Mouse (Mus musculus): Measurements from ENCODE around the gene Milr1.
A peak's percentile ranks its signal among the peaks of the same experiment; 100 is the strongest.
"Not testable (repeated sequence)": the region's sequence is repeated elsewhere in the genome, so short reads cannot be mapped to it uniquely, and the experiment has no call there.

The Milr1 gene

GRCm38 (mm10) chr11:106751039-106752018, at the start of gene Milr1:
Gene Milr1, plus strand, starts transcription at chr11:106751226.
- peak in 1 of 2 experiments; percentile 22 for DNase-seq

GRCm38 (mm10) chr11:106701589-106701988, 49.4 kb upstream of the Milr1 start:
- DNase-seq: no peak

- no peak for DNase-seq
These were observed 48.4 kb upstream of the Milr1 start for GRCm38 (mm10) chr11:106702584-106702983.

- no peak for DNase-seq
These were observed 47.1 kb upstream of the Milr1 start for GRCm38 (mm10) chr11:106703931-106704330.

GRCm38 (mm10) chr11:106704399-106705111, 46.5 kb upstream of the Milr1 start:
- no peak for DNase-seq

GRCm38 (mm10) chr11:106706212-106706611, 44.8 kb upstream of the Milr1 start:
- DNase-seq: no peak

- DNase-seq: no peak
These were observed 43.9 kb upstream of the Milr1 start for GRCm38 (mm10) chr11:106707085-106707484.

GRCm38 (mm10) chr11:106707866-106708265, 43.2 kb upstream of the Milr1 start:
- DNase-seq: no peak

- no peak for DNase-seq
These were observed 41.6 kb upstream of the Milr1 start for GRCm38 (mm10) chr11:106709227-106709985.

GRCm38 (mm10) chr11:106710789-106711188, 40.2 kb upstream of the Milr1 start:
- DNase-seq: no peak

- no peak for DNase-seq
These were observed 36.0 kb upstream of the Milr1 start for GRCm38 (mm10) chr11:106715066-106715465.

- DNase-seq: no peak
These were observed 34.5 kb upstream of the Milr1 start for GRCm38 (mm10) chr11:106716568-106716967.

GRCm38 (mm10) chr11:106720379-106720778, 30.6 kb upstream of the Milr1 start:
- no peak for DNase-seq

GRCm38 (mm10) chr11:106722831-106723361, 28.1 kb upstream of the Milr1 start:
- DNase-seq: no peak

- DNase-seq: peak in 1 of 2 experiments; percentile 30
These were observed 27.4 kb upstream of the Milr1 start for GRCm38 (mm10) chr11:106723611-106724125.

GRCm38 (mm10) chr11:106724176-106724915, 26.7 kb upstream of the Milr1 start:
- DNase-seq: no peak

- DNase-seq: not testable (repeated sequence)
These were observed 26.1 kb upstream of the Milr1 start for GRCm38 (mm10) chr11:106724916-106725235.

- DNase-seq: no peak
These were observed 23.1 kb upstream of the Milr1 start for GRCm38 (mm10) chr11:106727967-106728366.

- DNase-seq: no peak
These were observed 22.3 kb upstream of the Milr1 start for GRCm38 (mm10) chr11:106728402-106729366.

- DNase-seq: no peak
These were observed 21.4 kb upstream of the Milr1 start for GRCm38 (mm10) chr11:106729656-106730055.

- DNase-seq: no peak
These were observed 20.3 kb upstream of the Milr1 start for GRCm38 (mm10) chr11:106730714-106731113.
